Comparison of ENCODE assay signal across 9 mouse cellular contexts in genomic region chr4:149364896-149365295, GRCm38 (mm10). TPM values are rescaled to one million over a fixed set of nuclear protein-coding genes. Genes with fewer than 3 reads are reported as not detected.
DNase-seq lines count a peak whose midpoint lies in the region; ATAC-seq and TF ChIP-seq lines count a peak whose summit lies in the region.
"Had no signal": no experiment of that assay in that cellular context is flagged by ENCODE, and none has a peak within 500 bp of the region (broad histone marks: within the 10 kb centered on the region; RNA-seq: fewer than 3 reads in every experiment).

No protein-coding gene starts in this region.

- ATAC-seq in hindbrain, embryonic 13.5 days (ENCODE audit: low FRiP score) = no peak
- no peak for ATAC-seq in hindbrain, embryonic 12.5 days (ENCODE audit: low FRiP score)
- no peak for ATAC-seq in heart, embryonic 11.5 days (replicated peaks; ENCODE audit: insufficient number of reproducible peaks, low FRiP score, low TSS enrichment)

- 77% methylated on average over 5 of the region's 5 CpGs for WGBS in hindbrain, embryonic 13.5 days
- WGBS in hindbrain, embryonic 12.5 days = 90% methylated on average over 5 of the region's 5 CpGs
- 60% methylated on average over 5 of the region's 5 CpGs for WGBS in heart, embryonic 11.5 days (ENCODE audit: insufficient replicate concordance)
- WGBS in thymus, adult 2 months = 97% methylated on average over 5 of the region's 5 CpGs

- intact Hi-C loops in left cerebral cortex, postnatal 25 days (cut with DNase I) = no loop called here

- peaks cover 85% of the 10 kb centered on the region for H3K36me3 ChIP-seq in hindbrain, embryonic 13.5 days
- H3K36me3 ChIP-seq in hindbrain, embryonic 12.5 days = peaks cover 79% of the 10 kb centered on the region
- H3K36me3 ChIP-seq in heart, embryonic 11.5 days (ENCODE audit: control insufficient read depth, insufficient read depth, low read length) = peaks cover 29% of the 10 kb centered on the region
- H3K36me3 ChIP-seq in thymus, adult 2 months (ENCODE audit: control insufficient read depth, insufficient read depth, low read length) = peaks cover 66% of the 10 kb centered on the region

- no peak for TF ChIP-seq CTCF in thymus, adult 2 months (IDR thresholded peaks at IDR 0.05; ENCODE audit: borderline replicate concordance, control insufficient read depth, extremely low read depth, insufficient read depth, low read length, poor library complexity)

- no peak overlapping the region for H3K4me3 ChIP-seq in hindbrain, embryonic 13.5 days
- no peak overlapping the region for H3K4me3 ChIP-seq in hindbrain, embryonic 12.5 days
- H3K4me3 ChIP-seq in heart, embryonic 11.5 days (ENCODE audit: low read depth, low read length) = no peak overlapping the region
- no peak overlapping the region for H3K4me3 ChIP-seq in thymus, adult 2 months (ENCODE audit: control insufficient read depth, insufficient read depth, low read length)
- H3K4me3 ChIP-seq: liver, embryonic 13.5 days had no signal

- H3K9me3 ChIP-seq in hindbrain, embryonic 13.5 days = no peaks in the 10 kb centered on the region
- no peaks in the 10 kb centered on the region for H3K9me3 ChIP-seq in hindbrain, embryonic 12.5 days (replicated peaks)
- H3K9me3 ChIP-seq in heart, embryonic 11.5 days (replicated peaks; ENCODE audit: control insufficient read depth, low read length) = no peaks in the 10 kb centered on the region
- H3K9me3 ChIP-seq: liver, embryonic 13.5 days had no signal

- H3K27me3 ChIP-seq in hindbrain, embryonic 13.5 days = no peaks in the 10 kb centered on the region
- no peaks in the 10 kb centered on the region for H3K27me3 ChIP-seq in hindbrain, embryonic 12.5 days
- no peaks in the 10 kb centered on the region for H3K27me3 ChIP-seq in heart, embryonic 11.5 days (ENCODE audit: control insufficient read depth, insufficient read depth, low read length)
- H3K27me3 ChIP-seq in thymus, adult 2 months (ENCODE audit: control insufficient read depth, insufficient read depth, low read length) = no peaks in the 10 kb centered on the region
- H3K27me3 ChIP-seq: liver, embryonic 13.5 days had no signal

- DNase-seq in cerebellum, adult 9-10 months = peak; percentile 61
- peak; percentile 34 to 56 for DNase-seq in left cerebral cortex, postnatal 25 days (ENCODE audit: low spot score in 2 of 2)
- no peak for DNase-seq in spleen, adult 12 weeks (ENCODE audit: low spot score)
- no peak for DNase-seq in ovary, postnatal 14 days (ENCODE audit: low spot score)
- no peak for DNase-seq in thymus, adult 2 months
- DNase-seq: liver, embryonic 13.5 days had no signal

- H3K9ac ChIP-seq in hindbrain, embryonic 13.5 days = no peak overlapping the region
- no peak overlapping the region for H3K9ac ChIP-seq in hindbrain, embryonic 12.5 days
- no peak overlapping the region for H3K9ac ChIP-seq in heart, embryonic 11.5 days (ENCODE audit: low read depth, low read length)
- H3K9ac ChIP-seq: liver, embryonic 13.5 days had no signal

- no peak overlapping the region for H3K4me2 ChIP-seq in hindbrain, embryonic 13.5 days
- no peak overlapping the region for H3K4me2 ChIP-seq in hindbrain, embryonic 12.5 days (replicated peaks)
- no peak overlapping the region for H3K4me2 ChIP-seq in heart, embryonic 11.5 days
- H3K4me2 ChIP-seq: liver, embryonic 13.5 days had no signal

- peaks cover 9% of the 10 kb centered on the region; the same call in 1 of the 2 replicates for H3K4me1 ChIP-seq in hindbrain, embryonic 13.5 days (replicated peaks)
- no peaks in the 10 kb centered on the region for H3K4me1 ChIP-seq in hindbrain, embryonic 12.5 days
- H3K4me1 ChIP-seq in heart, embryonic 11.5 days (ENCODE audit: control insufficient read depth, insufficient read depth, low read length) = peaks cover 20% of the 10 kb centered on the region
- H3K4me1 ChIP-seq in thymus, adult 2 months (replicated peaks; ENCODE audit: control insufficient read depth, insufficient read depth, low read length) = no peaks in the 10 kb centered on the region; the same call in 1 of the 2 replicates
- H3K4me1 ChIP-seq: liver, embryonic 13.5 days had no signal

- peak overlapping the region; percentile 20; the same call in 1 of the 2 replicates for H3K27ac ChIP-seq in hindbrain, embryonic 13.5 days
- H3K27ac ChIP-seq in hindbrain, embryonic 12.5 days = no peak overlapping the region
- peak overlapping the region; percentile 83 for H3K27ac ChIP-seq in heart, embryonic 11.5 days (ENCODE audit: low read depth, low read length)
- no peak overlapping the region for H3K27ac ChIP-seq in thymus, adult 2 months (ENCODE audit: control insufficient read depth, insufficient read depth, low read length)
- H3K27ac ChIP-seq: liver, embryonic 13.5 days had no signal

- no peak for TF ChIP-seq POLR2A in thymus, adult 2 months (IDR thresholded peaks at IDR 0.05; ENCODE audit: control insufficient read depth, extremely low read depth, insufficient read depth, low read length, poor library complexity)

RNA-seq across cellular contexts. Expression of gene Kif1b, which starts 57.4 kb away (rescaled TPM):
- 155 and 169 TPM in 2 replicates for polyA plus RNA-seq in hindbrain, embryonic 13.5 days (2015; fragmentation: Nextera tagmentation; extraction: Ambion mirVana)
- polyA plus RNA-seq in hindbrain, embryonic 12.5 days (2016; fragmentation: Nextera tagmentation; extraction: Ambion mirVana) = 139 and 140 TPM in 2 replicates
- polyA plus RNA-seq in heart, embryonic 11.5 days (2014; fragmentation: Nextera tagmentation; extraction: Ambion mirVana) = 47.8 and 49.6 TPM in 2 replicates
- 100 to 1,000 TPM; 432 to 448 TPM for total RNA-seq in left cerebral cortex, postnatal 25 days (2021)
- polyA plus RNA-seq in thymus, adult 2 months (2012; rRNA removed) = 21.5 and 23.9 TPM in 2 replicates

Comparison
In these comparisons a context has a peak if more than half of its experiments do, and no peak if none do; other contexts are left out.
1. H3K27ac ChIP-seq: peak in hindbrain, embryonic 13.5 days (single experiment) and heart, embryonic 11.5 days (single experiment); none in hindbrain, embryonic 12.5 days (single experiment) and thymus, adult 2 months (single experiment).
2. DNase-seq: peak in cerebellum, adult 9-10 months (single experiment) and left cerebral cortex, postnatal 25 days (2 of 2); none in spleen, adult 12 weeks (single experiment), ovary, postnatal 14 days (single experiment) and thymus, adult 2 months (single experiment).